Mouse (Mus musculus) CH12.LX (cell line): ENCODE results near the gene Gemin6. TPM values are rescaled to one million over a fixed set of nuclear protein-coding genes. Genes with fewer than 3 reads are reported as not detected.

ENCODE experiments used
- DNase-seq: peaks from one replicate; pipeline ENCODE4 v3.0.0-alpha.2; 2013; ENCODE audit errors: extremely low read depth
- H3K27ac ChIP-seq: 2 replicates; pipeline ENCODE4 v1.5.1; 2012; ENCODE audit warnings: low read depth, mild to moderate bottlenecking, control low read depth, moderate library complexity; ENCODE audit not compliant: insufficient read depth
- H3K27me3 ChIP-seq: replicated peaks from 2 replicates; pipeline ENCODE3; 2012; ENCODE audit warnings: inconsistent platforms
- H3K36me3 ChIP-seq, 2 experiments: replicated peaks in 1 of 2; 2 replicates each; pipeline versions ENCODE3 to v1.6.1; 2012; ENCODE audit warnings: inconsistent platforms in 1 of 2, low read length in 1 of 2, mild to moderate bottlenecking in 1 of 2, mixed read lengths in 1 of 2, moderate library complexity in 1 of 2; ENCODE audit not compliant: control insufficient read depth in 1 of 2, insufficient read depth in 1 of 2
- H3K4me1 ChIP-seq, 2 experiments: 2 replicates each; pipeline ENCODE4 v1.6.1; 2012; ENCODE audit warnings: inconsistent platforms in 1 of 2, moderate library complexity in 1 of 2; ENCODE audit not compliant: insufficient read depth in 2 of 2, control insufficient read depth in 1 of 2
- H3K4me2 ChIP-seq: 2 replicates; pipeline ENCODE4 v1.6.1; 2012; ENCODE audit warnings: low read depth, mild to moderate bottlenecking, control low read depth; ENCODE audit not compliant: poor library complexity, insufficient read depth, severe bottlenecking
- H3K4me3 ChIP-seq, 3 experiments: fragments of 150-350 bp in 1 of 3; sonication (generic) in 1 of 3; replicated peaks in 1 of 3; 2 replicates each; pipeline versions ENCODE3 to v1.5.1; 2011 to 2012; ENCODE audit warnings: low read depth in 2 of 3, low read length in 2 of 3, mild to moderate bottlenecking in 2 of 3, moderate library complexity in 2 of 3, control low read depth in 1 of 3, improper control_type of control experiment in 1 of 3, inconsistent platforms in 1 of 3, mixed read lengths in 1 of 3; ENCODE audit not compliant: poor library complexity in 1 of 3
- H3K79me2 ChIP-seq: replicated peaks from 2 replicates; pipeline ENCODE4 v1.6.1; 2012; ENCODE audit warnings: mild to moderate bottlenecking, moderate library complexity; ENCODE audit not compliant: control insufficient read depth, poor library complexity, insufficient read depth, severe bottlenecking; ENCODE audit errors: extremely low read depth
- H3K9ac ChIP-seq: 2 replicates; pipeline ENCODE4 v1.6.1; 2012; ENCODE audit warnings: low read depth, mild to moderate bottlenecking, control low read depth, moderate library complexity; ENCODE audit not compliant: insufficient read depth
- H3K9me3 ChIP-seq: replicated peaks from 2 replicates; pipeline ENCODE3; 2012; ENCODE audit warnings: low read length, inconsistent platforms, mixed read lengths
- BHLHE40 ChIP-seq: IDR thresholded peaks from 2 replicates; pipeline ENCODE4 v1.6.1; 2011; ENCODE audit warnings: mild to moderate bottlenecking, low read depth, low read length, improper control_type of control experiment
- CHD2 ChIP-seq: IDR thresholded peaks from 2 replicates; pipeline ENCODE4 v1.6.1; 2011; ENCODE audit warnings: low read length, improper control_type of control experiment
- CTCF ChIP-seq, 2 experiments: IDR thresholded peaks in 1 of 2; conservative IDR thresholded peaks in 1 of 2; 2 replicates each; pipeline ENCODE4 v1.5.1; 2011 to 2012; ENCODE audit warnings: low read depth in 2 of 2, low read length in 2 of 2, improper control_type of control experiment in 1 of 2, inconsistent platforms in 1 of 2, mild to moderate bottlenecking in 1 of 2, moderate library complexity in 1 of 2
- E2F4 ChIP-seq: IDR thresholded peaks from 2 replicates; pipeline ENCODE4 v1.6.1; 2011; ENCODE audit warnings: low read depth, low read length, improper control_type of control experiment; ENCODE audit not compliant: insufficient replicate concordance
- EP300 ChIP-seq: IDR thresholded peaks from 2 replicates; pipeline ENCODE4 v1.6.1; 2011; ENCODE audit warnings: low read length, improper control_type of control experiment
- ETS1 ChIP-seq: conservative IDR thresholded peaks from 2 replicates; pipeline ENCODE4 v1.6.1; 2012; ENCODE audit warnings: low read depth, mild to moderate bottlenecking, inconsistent platforms, low read length, improper control_type of control experiment, moderate library complexity
- GABPA ChIP-seq: IDR thresholded peaks from 2 replicates; pipeline ENCODE4 v1.6.1; 2012; ENCODE audit warnings: low read depth, low read length, improper control_type of control experiment, inconsistent platforms; ENCODE audit not compliant: insufficient replicate concordance
- HCFC1 ChIP-seq: IDR thresholded peaks from 2 replicates; pipeline ENCODE4 v1.6.1; 2012; ENCODE audit warnings: low read depth, mild to moderate bottlenecking, inconsistent platforms, low read length, improper control_type of control experiment
- JUN ChIP-seq: IDR thresholded peaks from 2 replicates; pipeline ENCODE4 v1.6.1; 2011; ENCODE audit warnings: low read depth, mild to moderate bottlenecking, low read length, improper control_type of control experiment, moderate library complexity; ENCODE audit not compliant: insufficient read depth
- KAT2A ChIP-seq: IDR thresholded peaks from 2 replicates; pipeline ENCODE4 v1.6.1; 2012; ENCODE audit warnings: low read length, improper control_type of control experiment, inconsistent platforms; ENCODE audit not compliant: insufficient replicate concordance
- MAFK ChIP-seq: IDR thresholded peaks from 2 replicates; pipeline ENCODE4 v1.6.1; 2011; ENCODE audit warnings: low read length, improper control_type of control experiment; ENCODE audit not compliant: insufficient replicate concordance
- MAZ ChIP-seq: IDR thresholded peaks from 2 replicates; pipeline ENCODE4 v1.6.1; 2012; ENCODE audit warnings: low read depth, mild to moderate bottlenecking, inconsistent platforms, low read length, improper control_type of control experiment, moderate library complexity
- NELFE ChIP-seq: IDR thresholded peaks from 2 replicates; pipeline ENCODE4 v1.6.1; 2011; ENCODE audit warnings: low read depth, low read length, improper control_type of control experiment
- NRF1 ChIP-seq: IDR thresholded peaks from 2 replicates; pipeline ENCODE4 v1.6.1; 2014; ENCODE audit warnings: low read depth, mild to moderate bottlenecking, inconsistent platforms, low read length, improper control_type of control experiment, moderate library complexity
- POLR2AphosphoS2 ChIP-seq: IDR thresholded peaks from 2 replicates; pipeline ENCODE4 v1.6.1; 2011; ENCODE audit warnings: low read depth, low read length, improper control_type of control experiment
- RAD21 ChIP-seq: IDR thresholded peaks from 2 replicates; pipeline ENCODE4 v1.6.1; 2011; ENCODE audit warnings: low read depth, mild to moderate bottlenecking, low read length, improper control_type of control experiment, moderate library complexity
- RCOR1 ChIP-seq: conservative IDR thresholded peaks from 2 replicates; pipeline ENCODE4 v1.6.1; 2012; ENCODE audit warnings: low read depth, mild to moderate bottlenecking, inconsistent platforms, low read length, improper control_type of control experiment
- SIN3A ChIP-seq: IDR thresholded peaks from 2 replicates; pipeline ENCODE4 v1.6.1; 2012; ENCODE audit warnings: low read length, improper control_type of control experiment, inconsistent platforms
- SMC3 ChIP-seq: IDR thresholded peaks from 2 replicates; pipeline ENCODE4 v1.6.1; 2011; ENCODE audit warnings: low read depth, low read length, improper control_type of control experiment
- TBP ChIP-seq: conservative IDR thresholded peaks from 2 replicates; pipeline ENCODE4 v1.6.1; 2011; ENCODE audit warnings: low read depth, low read length, improper control_type of control experiment
- TCF12 ChIP-seq: IDR thresholded peaks from 2 replicates; pipeline ENCODE4 v1.6.1; 2014; ENCODE audit warnings: low read depth, mild to moderate bottlenecking, inconsistent platforms, low read length, improper control_type of control experiment
- UBTF ChIP-seq: IDR thresholded peaks from 2 replicates; pipeline ENCODE4 v1.6.1; 2012; ENCODE audit warnings: low read depth, mild to moderate bottlenecking, inconsistent platforms, low read length, improper control_type of control experiment, moderate library complexity
- USF2 ChIP-seq: conservative IDR thresholded peaks from 2 replicates; pipeline ENCODE4 v1.6.1; 2011; ENCODE audit warnings: low read depth, low read length, improper control_type of control experiment
- ZC3H11A ChIP-seq: IDR thresholded peaks from 2 replicates; pipeline ENCODE4 v1.6.1; 2012; ENCODE audit warnings: low read depth, mild to moderate bottlenecking, inconsistent platforms, low read length, improper control_type of control experiment
- ZKSCAN1 ChIP-seq: IDR thresholded peaks from 2 replicates; pipeline ENCODE4 v1.6.1; 2012; ENCODE audit warnings: low read depth, inconsistent platforms, low read length, improper control_type of control experiment, borderline replicate concordance
- ZNF384 ChIP-seq: IDR thresholded peaks from 2 replicates; pipeline ENCODE4 v1.6.1; 2012; ENCODE audit warnings: low read depth, low read length, improper control_type of control experiment, inconsistent platforms
- dilution Hi-C: fragments of 300-500 bp; cut with MboI; formaldehyde crosslinking; loops from 2 replicates; pipeline ENCODE4 v1.14.3; 2020; ENCODE audit warnings: low sequenced_read_pairs; ENCODE audit not compliant: extremely low pct_unique_long_range_greater_than_20kb, extremely low pct_ligation_motif_present
- in situ Hi-C: fragments of 300-500 bp; cut with MboI; formaldehyde crosslinking; loops from 3 replicates; pipeline ENCODE4 v1.14.3; 2019; ENCODE audit warnings: low sequenced_read_pairs, low pct_ligation_motif_present, low pct_unique_long_range_greater_than_20kb, mixed read lengths
- polyA plus RNA-seq: library from polyadenylated mRNA; unstranded; fragments of >175 nt; gene quantifications from 2 replicates; pipeline ENCODE4 v1.2.1, GENCODE M21; 2012; ENCODE audit warnings: low read depth; ENCODE audit not compliant: insufficient read length
- total RNA-seq, 2 experiments: library from RNA; depleted of rRNA; stranded (reverse); fragments of 300-350 nt in 1 of 2; fragments of >200 nt in 1 of 2; gene quantifications; 2 replicates each; pipeline ENCODE4 v1.2.3; 2012 to 2014

Gene Gemin6
- total and polyA plus RNA-seq, 3 experiments = 65.6 to 120 (median 66.0) TPM

DNA sequence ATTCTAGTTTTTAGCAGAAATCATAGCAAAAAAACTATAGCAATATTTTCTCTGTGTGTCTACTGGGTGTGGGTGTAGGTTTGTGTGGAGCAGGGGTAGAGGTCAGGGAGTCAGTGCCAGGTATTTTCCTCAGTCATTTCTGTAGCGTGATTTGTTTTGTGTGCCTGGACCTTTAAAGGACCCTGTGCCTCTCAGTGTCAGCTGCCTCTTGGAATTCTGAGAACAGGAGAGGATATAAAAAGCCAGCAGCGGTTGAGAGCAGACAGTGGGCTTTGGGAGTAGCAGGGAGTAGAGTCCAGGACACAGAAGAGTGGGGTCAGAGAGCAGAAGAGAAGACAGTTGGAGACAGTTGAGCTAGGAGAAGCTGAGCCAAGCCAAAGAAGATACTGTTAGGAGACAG lies 4.1 kb upstream of the Gemin6 start:
- no peak overlapping the region for H3K27ac ChIP-seq
- no peaks in the 10 kb centered on the region for H3K9me3 ChIP-seq
- peaks cover 8% of the 10 kb centered on the region for H3K79me2 ChIP-seq
- no peak overlapping the region for H3K9ac ChIP-seq
- in situ Hi-C loops (no loop called here), dilution Hi-C loops (no loop called here)
- H3K36me3 ChIP-seq = no peaks in the 10 kb centered on the region
- H3K4me3 ChIP-seq = no peak overlapping the region
- H3K27me3 ChIP-seq = no peaks in the 10 kb centered on the region
- no peak for DNase-seq
- H3K4me2 ChIP-seq = no peak overlapping the region
- TF ChIP-seq KAT2A (no peak), MAFK (no peak), HCFC1 (no peak), GABPA (no peak), POLR2AphosphoS2 (no peak), SMC3 (no peak), SIN3A (no peak), E2F4 (no peak), TCF12 (no peak), CHD2 (no peak), EP300 (no peak), ZKSCAN1 (no peak), BHLHE40 (no peak), TBP (no peak), ZC3H11A (no peak), MAZ (no peak), RCOR1 (no peak)
- H3K4me1 ChIP-seq = peaks cover 5 to 20% of the 10 kb centered on the region in 2 experiments; a peak in 3 of 4 replicates

DNA sequence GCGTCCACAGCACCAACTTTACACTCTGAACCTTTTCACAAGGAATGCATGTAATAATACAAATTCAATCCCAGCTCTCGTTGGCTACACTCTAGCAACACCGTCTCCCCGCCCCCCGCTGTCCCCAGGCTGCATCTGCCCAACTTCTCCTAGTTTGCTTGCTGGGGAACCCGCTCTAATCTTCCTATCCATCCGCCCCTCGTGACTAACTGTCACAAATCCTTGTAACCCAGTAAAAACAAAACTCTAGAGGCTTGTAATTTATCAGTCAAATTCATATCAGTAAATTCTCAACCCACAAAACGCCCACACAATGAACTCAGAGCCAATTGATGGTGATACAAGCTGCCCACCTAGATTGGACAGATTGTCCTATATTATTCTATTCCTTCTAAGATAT lies 3.0 kb upstream of the Gemin6 start:
- H3K9me3 ChIP-seq = no peaks in the 10 kb centered on the region
- TF ChIP-seq E2F4 (no peak), UBTF (no peak), USF2 (no peak), RAD21 (no peak), ZNF384 (no peak), MAFK (no peak), NRF1 (no peak), ZKSCAN1 (no peak), ETS1 (no peak), CTCF (conservative IDR thresholded peaks at IDR 0.05 in 1 of 2, IDR thresholded peaks at IDR 0.05 in 1 of 2; ENCODE audit: low read depth in 2 of 2, low read length in 2 of 2) (no peak), MAZ (no peak), NELFE (no peak), POLR2AphosphoS2 (no peak), JUN (no peak)
- H3K27ac ChIP-seq = no peak overlapping the region
- H3K4me2 ChIP-seq = no peak overlapping the region; the same call in 1 of the 2 replicates
- no peaks in the 10 kb centered on the region for H3K27me3 ChIP-seq
- no peak overlapping the region for H3K4me3 ChIP-seq
- no peaks in the 10 kb centered on the region for H3K36me3 ChIP-seq
- peaks cover 5 to 27% of the 10 kb centered on the region in 2 experiments; a peak in 3 of 4 replicates for H3K4me1 ChIP-seq
- dilution Hi-C loops = no loop called here
- no peak overlapping the region for H3K9ac ChIP-seq
- H3K79me2 ChIP-seq = peaks cover 12% of the 10 kb centered on the region
- in situ Hi-C loops = no loop called here
- DNase-seq = no peak
